Mouse (Mus musculus) cerebellum, adult 2 months (tissue): ENCODE measurements around the gene 1810013L24Rik.

Experiments used
- CTCF ChIP-seq: fragments of 200-500 bp; IDR thresholded peaks from 2 replicates; pipeline ENCODE4 v1.5.1; 2011; ENCODE audit warnings: low read depth, mild to moderate bottlenecking, control low read depth, low read length, moderate library complexity, borderline replicate concordance; ENCODE audit not compliant: insufficient read depth
- POLR2A ChIP-seq: fragments of 200-500 bp; IDR thresholded peaks from 2 replicates; pipeline ENCODE4 v1.6.1; 2011; ENCODE audit warnings: low read length, control low read depth, borderline replicate concordance; ENCODE audit not compliant: insufficient read depth

DNA sequence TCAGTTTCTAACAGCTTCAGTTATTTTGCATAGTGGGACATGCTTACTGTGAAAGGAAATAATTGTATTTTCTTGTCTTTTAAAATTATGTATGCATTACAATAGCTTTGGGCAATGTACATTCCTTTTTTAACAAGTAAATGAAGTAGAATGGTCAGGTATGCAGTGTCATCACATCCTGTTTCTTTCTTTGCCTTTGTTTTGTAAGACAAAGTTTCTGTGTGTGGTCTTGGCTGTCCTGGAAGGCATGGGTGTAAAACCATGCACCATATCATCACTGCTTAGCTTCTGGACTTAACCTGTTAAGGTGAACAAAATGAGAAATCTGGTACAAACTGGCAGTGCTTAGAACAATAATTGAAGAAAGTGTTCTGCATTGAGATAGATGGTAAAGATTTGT lies 9.0 kb downstream of the 1810013L24Rik start:
- TF ChIP-seq CTCF (no peak), POLR2A (no peak)
